ENCODE assay signal across 17 mouse cellular contexts in the genomic region with DNA sequence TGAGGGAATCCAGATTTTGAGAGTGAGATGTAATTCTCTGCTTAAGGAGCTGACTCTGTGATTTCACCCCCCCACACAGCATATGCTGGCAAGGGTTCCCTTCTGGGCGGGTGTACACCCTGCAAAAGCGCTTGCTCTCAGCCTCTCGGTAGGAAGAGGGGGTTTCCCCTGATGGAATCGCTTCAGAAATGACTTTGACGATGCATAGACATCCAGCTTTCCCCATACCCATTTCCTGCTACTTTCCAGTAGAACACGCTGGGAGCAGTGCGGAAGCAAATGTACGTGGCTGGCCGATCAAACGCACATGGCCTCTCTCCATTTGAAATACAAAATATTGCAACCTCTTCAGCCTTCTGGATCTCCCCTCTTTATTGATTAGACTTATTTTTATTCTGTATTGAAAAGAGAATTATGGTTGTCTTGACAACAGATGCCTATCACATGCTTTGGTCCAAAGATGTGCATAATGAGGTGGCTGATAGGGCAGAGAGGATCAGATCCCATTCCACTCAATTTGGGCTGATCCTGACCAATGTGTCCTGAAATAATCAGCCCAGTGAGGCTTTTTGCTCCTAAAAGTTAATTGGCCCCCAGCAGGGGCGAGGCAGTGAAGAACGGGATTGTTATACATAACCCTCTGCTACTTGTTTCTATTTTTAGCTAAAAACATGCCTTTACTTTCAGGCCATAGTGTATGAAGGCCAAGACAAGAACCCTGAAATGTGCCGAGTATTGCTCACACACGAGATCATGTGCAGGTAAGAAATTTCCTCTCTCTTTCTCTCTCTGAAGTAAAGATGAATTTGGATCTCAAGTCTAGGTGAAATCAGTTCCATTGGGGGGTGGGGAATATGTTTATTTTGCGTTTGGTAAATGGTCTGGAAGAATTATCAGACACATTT.
"Had no signal": no experiment of that assay in that cellular context is flagged by ENCODE, and none has a peak within 500 bp of the region (broad histone marks: within the 10 kb centered on the region; RNA-seq: fewer than 3 reads in every experiment).

No protein-coding gene starts in this region.

- H3K9ac ChIP-seq: liver, embryonic 13.5 days; liver, postnatal 0 days; lung, embryonic 15.5 days; midbrain, embryonic 12.5 days; neural tube, embryonic 12.5 days; stomach, embryonic 15.5 days had no signal

- H3K27me3 ChIP-seq: lung, embryonic 15.5 days; midbrain, embryonic 12.5 days; neural tube, embryonic 12.5 days; stomach, embryonic 15.5 days had no signal

- ATAC-seq: liver, postnatal 0 days had no signal

- H3K9me3 ChIP-seq: liver, embryonic 13.5 days; lung, embryonic 15.5 days; midbrain, embryonic 12.5 days; neural tube, embryonic 12.5 days; stomach, embryonic 15.5 days had no signal

- H3K4me3 ChIP-seq: left cerebral cortex, adult 2 months; liver, embryonic 13.5 days; lung, embryonic 15.5 days; midbrain, embryonic 12.5 days; myocyte; neural tube, embryonic 12.5 days; stomach, embryonic 15.5 days had no signal

- H3K36me3 ChIP-seq: liver, embryonic 13.5 days; lung, embryonic 15.5 days; midbrain, embryonic 12.5 days; stomach, embryonic 15.5 days had no signal

- DNase-seq: kidney, adult 11 months; kidney, adult 9 months; kidney, postnatal 14 days; liver; liver, embryonic 13.5 days; liver, postnatal 0 days; lung, postnatal 14 days; right cerebral cortex, postnatal 14 days; thymus, adult 2 months; thymus, postnatal 36 days had no signal

- H3K4me1 ChIP-seq: liver, embryonic 13.5 days; stomach, embryonic 15.5 days had no signal

- H3K4me2 ChIP-seq: liver, embryonic 13.5 days; lung, embryonic 15.5 days; midbrain, embryonic 12.5 days; neural tube, embryonic 12.5 days; stomach, embryonic 15.5 days had no signal

- H3K27ac ChIP-seq: left cerebral cortex, adult 2 months; liver, embryonic 13.5 days; lung, embryonic 15.5 days; macrophage; midbrain, embryonic 12.5 days; neural tube, embryonic 12.5 days; stomach, embryonic 15.5 days had no signal
